ENCODE assay signal across 8 mouse cellular contexts in the genomic region with DNA sequence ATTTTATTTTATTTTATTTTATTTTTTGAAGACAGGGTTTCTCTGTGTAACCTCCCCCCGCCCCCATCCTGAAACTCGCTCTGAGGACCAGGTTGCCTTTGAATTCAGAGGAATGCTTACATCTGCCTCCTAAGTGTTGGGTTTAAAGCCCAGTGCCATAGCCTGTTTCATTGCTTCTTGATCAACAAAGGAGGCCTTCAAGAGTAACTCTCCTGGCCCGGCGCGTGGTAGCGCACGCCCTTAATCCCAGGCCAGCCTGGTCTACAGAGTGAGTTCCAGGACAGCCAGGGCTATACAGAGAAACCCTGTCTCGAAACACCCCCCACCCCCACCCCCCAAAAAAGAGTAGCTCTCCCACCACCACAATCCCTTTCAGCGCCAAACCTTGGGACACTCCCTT. TPM values are rescaled to one million over a fixed set of nuclear protein-coding genes. Genes with fewer than 3 reads are reported as not detected.
A peak's percentile ranks its signal among the peaks of the same experiment; 100 is the strongest.
DNase-seq lines count a peak whose midpoint lies in the region; ATAC-seq and TF ChIP-seq lines count a peak whose summit lies in the region.

No protein-coding gene starts in this region.

- H3K27me3 ChIP-seq in forebrain, embryonic 14.5 days (replicated peaks; ENCODE audit: control insufficient read depth, insufficient read depth, low read length): peaks cover 13% of the 10 kb centered on the region; the same call in 1 of the 2 replicates
- peaks cover 12% of the 10 kb centered on the region for H3K27me3 ChIP-seq in forebrain, postnatal 0 days (ENCODE audit: insufficient read depth, low read length)
- no peaks in the 10 kb centered on the region for H3K27me3 ChIP-seq in kidney, embryonic 16.5 days (ENCODE audit: insufficient read depth, low read length)
- H3K27me3 ChIP-seq in embryonic facial prominence, embryonic 12.5 days: no peaks in the 10 kb centered on the region
- H3K27me3 ChIP-seq in myocyte (ENCODE audit: control insufficient read depth, insufficient read depth, insufficient read length): no peaks in the 10 kb centered on the region

- no peaks in the 10 kb centered on the region for H3K9me3 ChIP-seq in forebrain, embryonic 14.5 days (replicated peaks; ENCODE audit: control insufficient read depth, low read length)
- no peaks in the 10 kb centered on the region for H3K9me3 ChIP-seq in forebrain, postnatal 0 days (ENCODE audit: low read length)
- no peaks in the 10 kb centered on the region for H3K9me3 ChIP-seq in kidney, embryonic 16.5 days (ENCODE audit: low read length)
- H3K9me3 ChIP-seq in embryonic facial prominence, embryonic 12.5 days: no peaks in the 10 kb centered on the region

- peak overlapping the region; percentile 82; the same call in 1 of the 2 replicates for H3K4me2 ChIP-seq in forebrain, embryonic 14.5 days (ENCODE audit: low read length)
- H3K4me2 ChIP-seq in forebrain, postnatal 0 days (ENCODE audit: low read depth): no peak overlapping the region
- peak overlapping the region; percentile 90 for H3K4me2 ChIP-seq in kidney, embryonic 16.5 days (replicated peaks; ENCODE audit: low read depth, low read length)
- H3K4me2 ChIP-seq in embryonic facial prominence, embryonic 12.5 days (replicated peaks): peak overlapping the region; percentile 64
- peak overlapping the region; percentile 93 for H3K4me2 ChIP-seq in myocyte (ENCODE audit: low read depth)

- H3K4me3 ChIP-seq in forebrain, embryonic 14.5 days (ENCODE audit: low read depth, low read length): no peak overlapping the region
- no peak overlapping the region for H3K4me3 ChIP-seq in forebrain, postnatal 0 days (ENCODE audit: low read depth, low read length)
- peak overlapping the region; percentile 81 for H3K4me3 ChIP-seq in kidney, embryonic 16.5 days (ENCODE audit: low read length)
- H3K4me3 ChIP-seq in embryonic facial prominence, embryonic 12.5 days: no peak overlapping the region
- H3K4me3 ChIP-seq in myocyte: peak overlapping the region; percentile 65

- H3K27ac ChIP-seq in forebrain, embryonic 14.5 days (ENCODE audit: low read depth, low read length): no peak overlapping the region
- no peak overlapping the region for H3K27ac ChIP-seq in forebrain, postnatal 0 days (ENCODE audit: low read depth, low read length)
- H3K27ac ChIP-seq in kidney, embryonic 16.5 days (ENCODE audit: low read length): no peak overlapping the region
- no peak overlapping the region for H3K27ac ChIP-seq in embryonic facial prominence, embryonic 12.5 days

- TF ChIP-seq POLR2A in myocyte (IDR thresholded peaks at IDR 0.05; ENCODE audit: insufficient read length, low read depth): no peak

- no peak for ATAC-seq in forebrain, embryonic 14.5 days
- no peak for ATAC-seq in forebrain, postnatal 0 days
- ATAC-seq in kidney, embryonic 16.5 days (ENCODE audit: low FRiP score, low TSS enrichment): no peak
- ATAC-seq in embryonic facial prominence, embryonic 12.5 days (ENCODE audit: insufficient number of reproducible peaks, insufficient read depth, low FRiP score, low TSS enrichment): no peak

- H3K36me3 ChIP-seq in forebrain, embryonic 14.5 days (ENCODE audit: control insufficient read depth, insufficient read depth, low read length): no peaks in the 10 kb centered on the region
- no peaks in the 10 kb centered on the region for H3K36me3 ChIP-seq in forebrain, postnatal 0 days (ENCODE audit: insufficient read depth)
- no peaks in the 10 kb centered on the region for H3K36me3 ChIP-seq in kidney, embryonic 16.5 days (ENCODE audit: insufficient read depth, low read length)
- no peaks in the 10 kb centered on the region for H3K36me3 ChIP-seq in embryonic facial prominence, embryonic 12.5 days
- H3K36me3 ChIP-seq in myocyte (ENCODE audit: control insufficient read depth, insufficient read depth): no peaks in the 10 kb centered on the region

- peaks cover 25% of the 10 kb centered on the region for H3K4me1 ChIP-seq in forebrain, embryonic 14.5 days (ENCODE audit: control insufficient read depth, insufficient read depth, low read length)
- peaks cover 17% of the 10 kb centered on the region for H3K4me1 ChIP-seq in forebrain, postnatal 0 days (ENCODE audit: insufficient read depth)
- peaks cover 41% of the 10 kb centered on the region for H3K4me1 ChIP-seq in kidney, embryonic 16.5 days (ENCODE audit: insufficient read depth, low read length)
- peaks cover 31% of the 10 kb centered on the region for H3K4me1 ChIP-seq in embryonic facial prominence, embryonic 12.5 days

- DNase-seq in forebrain, embryonic 14.5 days (ENCODE audit: low spot score): no peak
- no peak for DNase-seq in forebrain, postnatal 0 days
- no peak for DNase-seq in kidney, postnatal 4 days
- no peak for DNase-seq in right cerebral cortex, postnatal 10 days (ENCODE audit: low spot score in 2 of 2)
- DNase-seq in adrenal gland, adult 18-20 months (ENCODE audit: low spot score in 2 of 2): no peak

- H3K9ac ChIP-seq in forebrain, embryonic 14.5 days (ENCODE audit: low read length): no peak overlapping the region
- H3K9ac ChIP-seq in forebrain, postnatal 0 days: no peak overlapping the region
- 0 out of 2 replicates have a peak overlapping the region, but pooled peaks have one; percentile 90 for H3K9ac ChIP-seq in kidney, embryonic 16.5 days (replicated peaks; ENCODE audit: low read length)
- no peak overlapping the region for H3K9ac ChIP-seq in embryonic facial prominence, embryonic 12.5 days

- no peak for TF ChIP-seq CTCF in forebrain, postnatal 0 days (IDR thresholded peaks at IDR 0.05; ENCODE audit: low read depth)

- 64% methylated on average over 9 of the region's 9 CpGs for WGBS in forebrain, embryonic 14.5 days
- WGBS in forebrain, postnatal 0 days: 76% methylated on average over 9 of the region's 9 CpGs
- 76% methylated on average over 9 of the region's 9 CpGs for WGBS in kidney, embryonic 16.5 days
- 51% methylated on average over 9 of the region's 9 CpGs for WGBS in embryonic facial prominence, embryonic 12.5 days

- peaks cover 27% of the 10 kb centered on the region for H3K79me2 ChIP-seq in myocyte (ENCODE audit: control insufficient read depth, insufficient read depth)

- H3ac ChIP-seq in myocyte (ENCODE audit: control insufficient read depth, insufficient read length): peak overlapping the region; percentile 53

TF ChIP-seq in myocyte, 11 proteins besides CTCF, POLR2A, EP300 and RAD21:
- TF ChIP-seq TCF12 (IDR thresholded peaks at IDR 0.05; ENCODE audit: insufficient read depth, poor library complexity, severe bottlenecking): no peak
- no peak for TF ChIP-seq MAX (IDR thresholded peaks at IDR 0.05; ENCODE audit: low read depth)
- TF ChIP-seq POLR2AphosphoS2 (IDR thresholded peaks at IDR 0.05; ENCODE audit: insufficient read length, low read depth): no peak
- no peak for TF ChIP-seq USF1 (IDR thresholded peaks at IDR 0.05; ENCODE audit: low read depth)
- no peak for TF ChIP-seq MYOD1 (IDR thresholded peaks at IDR 0.05; ENCODE audit: control insufficient read depth in 1 of 3, insufficient read length in 2 of 3, low read depth in 2 of 3)
- no peak for TF ChIP-seq CEBPB (IDR thresholded peaks at IDR 0.05; ENCODE audit: insufficient read depth, poor library complexity, severe bottlenecking)
- no peak for TF ChIP-seq SRF (IDR thresholded peaks at IDR 0.05; ENCODE audit: control insufficient read depth, insufficient read length, low read depth)
- no peak for TF ChIP-seq E2F4 (IDR thresholded peaks at IDR 0.05; ENCODE audit: insufficient read depth)
- TF ChIP-seq MYOG (IDR thresholded peaks at IDR 0.05; ENCODE audit: control insufficient read depth in 1 of 3, insufficient read depth in 1 of 3, insufficient read length in 2 of 3, low read depth in 2 of 3): no peak
TF ChIP-seq in myocyte: peak in this region for 0.

RNA-seq across cellular contexts. Expression of a gene that starts 4.2 kb away (rescaled TPM):
- 14.6 and 16.4 TPM in 2 replicates for polyA plus RNA-seq in forebrain, embryonic 14.5 days (2014; fragmentation: Nextera tagmentation; extraction: Ambion mirVana)
- 8.5 and 8.9 TPM in 2 replicates for total RNA-seq in forebrain, postnatal 0 days (2014; rRNA removed)
- polyA plus RNA-seq in forebrain, postnatal 0 days (2015; fragmentation: Nextera tagmentation; extraction: Ambion mirVana): 11.7 and 13.6 TPM in 2 replicates
- 78.3 and 81.5 TPM in 2 replicates for polyA plus RNA-seq in kidney, embryonic 16.5 days (2015; fragmentation: Nextera tagmentation; extraction: Ambion mirVana)
- 56.8 and 63.7 TPM in 2 replicates for polyA plus RNA-seq in embryonic facial prominence, embryonic 12.5 days (2016; fragmentation: Nextera tagmentation; extraction: Ambion mirVana)
- 49.6 TPM for polyA plus RNA-seq in myocyte (2012; fragmentation: generic; extraction: Trizol)
- total RNA-seq in adrenal gland, adult 18-20 months (2021): 10 to 100 TPM; 12.8 to 37.4 TPM

Comparison
In these comparisons a context has a peak if more than half of its experiments do, and no peak if none do; other contexts are left out.
1. H3K4me3 ChIP-seq: peak in kidney, embryonic 16.5 days (single experiment) and myocyte (single experiment); none in forebrain, embryonic 14.5 days (single experiment), forebrain, postnatal 0 days (single experiment) and embryonic facial prominence, embryonic 12.5 days (single experiment).